Mouse (Mus musculus) hindbrain, postnatal 0 days (tissue): ENCODE results near the gene Fryl. TPM values are rescaled to one million over a fixed set of nuclear protein-coding genes. Genes with fewer than 3 reads are reported as not detected.

ENCODE experiments used
- ATAC-seq: fragments of 200-750 bp; cut with Nextera tagmentation; 2 replicates; pipeline ENCODE4 v1.8.0; 2017; ENCODE audit warnings: mild to moderate bottlenecking, moderate TSS enrichment, moderate library complexity
- DNase-seq: peaks from one replicate; pipeline ENCODE4 v3.0.0-alpha.2; 2015; ENCODE audit warnings: low spot score
- H3K27ac ChIP-seq: fragments of 300-500 bp; sonication (generic); 2 replicates; pipeline ENCODE4 v1.5.1; 2014; ENCODE audit warnings: mild to moderate bottlenecking
- H3K27me3 ChIP-seq: fragments of 300-500 bp; sonication (generic); 2 replicates; pipeline ENCODE4 v1.6.1; 2014; ENCODE audit warnings: low read length, mixed read lengths; ENCODE audit not compliant: insufficient read depth
- H3K36me3 ChIP-seq: fragments of 300-500 bp; sonication (generic); 2 replicates; pipeline ENCODE4 v1.6.1; 2014; ENCODE audit warnings: low read length, mixed read lengths; ENCODE audit not compliant: insufficient read depth
- H3K4me1 ChIP-seq: fragments of 300-500 bp; sonication (generic); 2 replicates; pipeline ENCODE4 v1.6.1; 2014; ENCODE audit warnings: antibody characterized with exemption, low read length, mixed read lengths; ENCODE audit not compliant: insufficient read depth
- H3K4me2 ChIP-seq: fragments of 300-500 bp; sonication (generic); 2 replicates; pipeline ENCODE4 v1.6.1; 2014; ENCODE audit warnings: low read depth, mild to moderate bottlenecking, low read length, moderate library complexity, mixed read lengths
- H3K4me3 ChIP-seq: fragments of 300-500 bp; sonication (generic); 2 replicates; pipeline ENCODE4 v1.5.1; 2014; ENCODE audit warnings: low read length
- H3K9ac ChIP-seq: fragments of 300-500 bp; sonication (generic); replicated peaks from 2 replicates; pipeline ENCODE4 v1.6.1; 2014; ENCODE audit warnings: mild to moderate bottlenecking, low read length, moderate library complexity, mixed read lengths
- H3K9me3 ChIP-seq: fragments of 300-500 bp; sonication (generic); 2 replicates; pipeline ENCODE4 v1.6.1; 2016; ENCODE audit warnings: low read length, mixed read lengths
- CTCF ChIP-seq: IDR thresholded peaks from 2 replicates; pipeline ENCODE4 v1.5.1; 2016; ENCODE audit warnings: antibody characterized with exemption, control low read depth, low read depth
- WGBS: fragments of 180-500 bp; shearing (Covaris S2); extraction: QIAGEN DNeasy Blood & Tissue Kit; methylation state at CpG from one replicate; pipeline ENCODE4 v1.1.7; 2014; 5-methylcytosine and 5-hydroxymethylcytosine counted together
- polyA plus RNA-seq: library from polyadenylated mRNA; unstranded; fragments of >200 nt; fragmentation: Nextera tagmentation; extraction: Ambion mirVana; gene quantifications from 2 replicates; pipeline ENCODE4 v1.2.1, GENCODE M21; 2015
- total RNA-seq: library from RNA; depleted of rRNA; stranded (reverse); fragments of >200 nt; gene quantifications from 2 replicates; pipeline ENCODE4 v1.2.3, GENCODE M21; 2014

The Fryl gene
- total and polyA plus RNA-seq, 2 experiments from 2014 or later: 20.5 to 69.4 TPM

DNA sequence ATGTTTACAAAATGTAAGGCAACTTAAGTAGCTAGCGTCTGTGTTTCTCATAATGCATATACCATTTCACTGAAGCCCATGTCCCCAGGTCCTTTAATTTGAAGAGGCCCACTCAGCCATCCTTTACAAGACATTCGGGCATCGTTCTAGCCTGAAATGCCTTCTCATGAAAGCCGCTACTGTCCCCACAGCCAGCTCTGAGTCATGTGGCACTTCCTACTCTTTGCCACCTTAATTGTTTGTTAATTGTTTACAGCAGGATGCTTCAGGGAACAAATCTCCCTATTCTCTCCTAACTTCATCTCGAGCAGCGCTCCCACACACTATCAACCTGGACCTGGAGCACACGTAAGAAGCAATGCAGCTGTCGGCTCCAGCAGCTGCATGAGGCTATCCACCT, 8.2 kb downstream of the Fryl start:
- peak; percentile 36; the same call in 1 of the 2 replicates for ATAC-seq
- H3K4me1 ChIP-seq: no peaks in the 10 kb centered on the region
- no peak overlapping the region for H3K4me2 ChIP-seq
- no peak for TF ChIP-seq CTCF
- WGBS: 61% methylated on average over 8 of the region's 8 CpGs
- H3K9ac ChIP-seq: no peak overlapping the region
- no peaks in the 10 kb centered on the region for H3K9me3 ChIP-seq
- DNase-seq: no peak
- no peaks in the 10 kb centered on the region for H3K27me3 ChIP-seq
- H3K4me3 ChIP-seq: no peak overlapping the region
- no peak overlapping the region for H3K27ac ChIP-seq
- H3K36me3 ChIP-seq: no peaks in the 10 kb centered on the region

DNA sequence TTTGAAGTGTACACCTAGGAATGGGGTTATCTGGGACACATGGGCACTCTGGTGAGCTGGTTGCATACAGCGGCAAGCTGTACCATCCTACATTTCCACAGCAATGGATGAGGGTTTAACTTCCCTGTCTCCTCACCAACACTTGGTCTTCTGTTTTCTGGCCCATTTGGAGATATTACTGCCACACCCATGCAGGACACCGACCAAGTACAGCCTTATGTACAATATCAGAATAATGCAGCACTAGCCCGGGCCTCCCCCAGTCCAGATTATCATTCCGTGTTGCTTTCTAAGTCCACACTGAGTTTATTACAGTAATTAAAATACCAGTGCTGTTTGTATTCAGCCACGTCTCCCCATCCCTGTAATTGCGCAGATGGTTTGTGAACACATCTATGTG, 10.0 kb downstream of the Fryl start:
- ATAC-seq: no peak
- H3K9me3 ChIP-seq: no peaks in the 10 kb centered on the region

DNA sequence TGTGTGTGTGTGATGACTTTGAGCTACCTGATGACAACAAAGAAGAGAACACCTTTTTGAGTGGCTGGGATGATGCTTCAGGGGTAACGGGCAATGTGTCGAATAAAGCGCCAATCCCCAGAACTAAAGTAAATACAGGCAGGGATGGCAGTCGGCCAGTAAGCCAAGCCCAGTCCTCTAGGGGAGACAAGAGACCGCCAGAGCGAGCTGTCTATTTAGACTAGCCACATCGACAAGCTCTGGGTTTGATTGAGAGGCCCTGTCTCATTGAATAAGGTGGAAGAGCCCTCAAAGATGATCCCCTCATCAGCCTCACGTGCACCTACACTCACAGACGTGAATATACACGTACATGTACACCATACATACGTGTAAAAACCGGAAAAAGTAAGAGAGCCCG, 12.0 kb downstream of the Fryl start:
- 48% methylated on average over 13 of the region's 13 CpGs for WGBS
- Histone ChIP-seq H3K4me2 (0 out of 2 replicates have a peak overlapping the region, but pooled peaks have one; percentile 11), H3K27ac (no peak overlapping the region), H3K9ac (no peak overlapping the region), H3K9me3 (no peaks in the 10 kb centered on the region), H3K36me3 (no peaks in the 10 kb centered on the region), H3K4me3 (no peak overlapping the region), H3K4me1 (peaks cover 10% of the 10 kb centered on the region), H3K27me3 (no peaks in the 10 kb centered on the region)
- no peak for TF ChIP-seq CTCF
- peak; percentile 80 for DNase-seq
- ATAC-seq: peak; percentile 46; the same call in 1 of the 2 replicates

More for the DNA sequence above, 10.0 kb downstream of the Fryl start:
- H3K4me2 ChIP-seq: no peak overlapping the region
- peaks cover 10% of the 10 kb centered on the region for H3K4me1 ChIP-seq
- no peak for DNase-seq
- no peaks in the 10 kb centered on the region for H3K27me3 ChIP-seq
- no peak for TF ChIP-seq CTCF
- WGBS: 88% methylated on average over 6 of the region's 6 CpGs
- H3K9ac ChIP-seq: no peak overlapping the region
- H3K4me3 ChIP-seq: no peak overlapping the region
- H3K27ac ChIP-seq: no peak overlapping the region
- H3K36me3 ChIP-seq: no peaks in the 10 kb centered on the region

DNA sequence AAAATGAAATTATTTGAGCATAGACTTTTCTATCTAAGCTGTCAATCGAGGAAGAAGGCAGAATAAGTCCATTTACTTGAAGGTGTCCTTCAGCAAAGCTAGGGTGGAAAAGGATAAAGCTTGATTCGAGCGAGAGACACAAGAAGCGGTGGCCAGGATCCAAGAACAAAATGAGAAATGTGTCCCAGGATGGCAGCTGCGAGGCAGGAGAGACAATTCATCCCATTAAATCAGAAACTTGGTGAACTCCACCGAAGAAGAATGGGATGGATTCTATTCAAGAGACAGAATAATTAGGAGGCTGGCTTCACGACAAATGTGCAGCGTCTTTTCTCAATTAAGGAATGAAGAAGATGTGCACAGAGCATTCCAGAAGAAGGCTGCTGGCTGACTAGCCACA, 14.5 kb downstream of the Fryl start:
- ATAC-seq (no peak), DNase-seq (peak; percentile 46)
- no peak for TF ChIP-seq CTCF
- H3K9me3 ChIP-seq: no peaks in the 10 kb centered on the region
- no peak overlapping the region for H3K4me3 ChIP-seq
- H3K9ac ChIP-seq: no peak overlapping the region
- peaks cover 10% of the 10 kb centered on the region for H3K4me1 ChIP-seq
- H3K27ac ChIP-seq: no peak overlapping the region
- 29% methylated on average over 8 of the region's 8 CpGs for WGBS
- no peaks in the 10 kb centered on the region for H3K36me3 ChIP-seq
- H3K27me3 ChIP-seq: no peaks in the 10 kb centered on the region
- no peak overlapping the region for H3K4me2 ChIP-seq

DNA sequence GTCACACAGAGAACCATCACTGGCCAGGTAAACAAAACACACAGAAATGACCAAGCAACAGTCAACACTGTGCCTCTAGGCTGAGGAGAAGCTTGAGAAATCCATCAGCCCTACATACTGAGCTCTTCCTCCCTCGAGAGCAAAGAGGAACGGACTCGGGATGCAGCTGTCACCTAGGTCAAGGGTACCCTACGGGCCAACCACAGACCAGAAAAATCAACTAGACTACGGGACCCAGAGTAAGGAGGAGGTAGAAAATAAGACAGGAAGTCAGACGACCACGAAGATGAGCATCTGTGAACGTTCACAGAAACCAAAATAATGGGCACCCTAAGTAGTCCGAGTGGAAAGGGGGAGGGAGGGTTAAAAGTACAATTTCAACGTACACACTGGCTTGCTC, 15.1 kb downstream of the Fryl start:
- no peak for TF ChIP-seq CTCF
- no peak overlapping the region for H3K27ac ChIP-seq
- no peak overlapping the region for H3K4me3 ChIP-seq
- DNase-seq (no peak), ATAC-seq (no peak)
- 74% methylated on average over 10 of the region's 10 CpGs for WGBS
- H3K27me3 ChIP-seq: no peaks in the 10 kb centered on the region
- no peaks in the 10 kb centered on the region for H3K36me3 ChIP-seq
- no peak overlapping the region for H3K4me2 ChIP-seq
- H3K9me3 ChIP-seq: no peaks in the 10 kb centered on the region
- H3K4me1 ChIP-seq: peaks cover 10% of the 10 kb centered on the region
- no peak overlapping the region for H3K9ac ChIP-seq

GRCm38 (mm10) chr5:73240391-73240790, 16.0 kb downstream of the Fryl start:
- no peak for ATAC-seq
- 79% methylated on average over 6 of the region's 6 CpGs for WGBS
- Histone ChIP-seq H3K4me2 (no peak overlapping the region), H3K4me3 (no peak overlapping the region), H3K36me3 (no peaks in the 10 kb centered on the region), H3K27ac (no peak overlapping the region), H3K4me1 (peaks cover 10% of the 10 kb centered on the region), H3K9me3 (no peaks in the 10 kb centered on the region), H3K27me3 (no peaks in the 10 kb centered on the region), H3K9ac (no peak overlapping the region)
- no peak for DNase-seq
- no peak for TF ChIP-seq CTCF

- TF ChIP-seq CTCF: no peak
- Histone ChIP-seq H3K27me3 (no peaks in the 10 kb centered on the region), H3K9me3 (no peaks in the 10 kb centered on the region), H3K27ac (no peak overlapping the region), H3K4me2 (no peak overlapping the region), H3K4me1 (peaks cover 17% of the 10 kb centered on the region), H3K36me3 (no peaks in the 10 kb centered on the region), H3K9ac (no peak overlapping the region), H3K4me3 (no peak overlapping the region)
- ATAC-seq (0 out of 2 replicates have a peak, but pooled peaks have one; percentile 21), DNase-seq (no peak)
- 28% methylated on average over 6 of the region's 6 CpGs for WGBS
Observed at GRCm38 (mm10) chr5:73236894-73237334, 19.5 kb downstream of the Fryl start.
